Mouse (Mus musculus): ENCODE measurements around the gene Dram1.

- TF ChIP-seq POLR2A (IDR thresholded peaks at IDR 0.05; ENCODE audit: borderline replicate concordance, insufficient read depth, low read length) (no peak), CTCF (IDR thresholded peaks at IDR 0.05; ENCODE audit: borderline replicate concordance, insufficient read depth, low read depth, low read length) (no peak)
These were observed 72.6 kb downstream of the Dram1 start for GRCm38 (mm10) chr10:88306235-88306634.

Data from cerebellum, adult 2 months (tissue).